Mouse (Mus musculus) liver, embryonic 14 days (tissue): ENCODE results near the gene Smr3a. TPM values are rescaled to one million over a fixed set of nuclear protein-coding genes. Genes with fewer than 3 reads are reported as not detected.

Source experiments
- polyA plus RNA-seq: library from polyadenylated mRNA; depleted of rRNA; stranded (reverse); fragments of >200 nt; gene quantifications from 2 replicates; pipeline ENCODE4 v1.2.3, GENCODE M21; 2012; rRNA removed

Gene Smr3a
- polyA plus RNA-seq = not detected in 2 replicates

GRCm38 (mm10) chr5:88002249-88002648, at the start of gene Smr3a:
Smr3a (plus strand) TSS chr5:88002549.

GRCm38 (mm10) chr5:87969201-87969600, 33.1 kb upstream of the Smr3a start, which contains the start of the genes 2310003L06Rik and Gm28434:
2310003L06Rik (plus strand) TSS chr5:87969459.
Gm28434 (plus strand) TSS chr5:87969517.

GRCm38 (mm10) chr5:87979139-87979538, 23.2 kb upstream of the Smr3a start, which contains the start of gene Cabs1:
Cabs1 (plus strand) TSS chr5:87979439.

Other genes with a start within 250 kb of the Smr3a start
- gene Csn1s2a, start 228.0 kb upstream of the Smr3a start, polyA plus RNA-seq = not detected in 2 replicates
- gene Csn1s2b, start 194.5 kb upstream of the Smr3a start, polyA plus RNA-seq = not detected in 2 replicates
- gene Prr27, start 176.9 kb upstream of the Smr3a start, polyA plus RNA-seq = not detected in 2 replicates
- not detected in 2 replicates for gene Odam, start 117.5 kb upstream of the Smr3a start, polyA plus RNA-seq
- gene Csn3, start 77.0 kb upstream of the Smr3a start, polyA plus RNA-seq = 0.02 TPM in 1 of 2 replicates, not detected in the other
- not detected in 2 replicates for gene 2310003L06Rik, start 33.1 kb upstream of the Smr3a start, polyA plus RNA-seq
- gene Gm28434, start 33.0 kb upstream of the Smr3a start, polyA plus RNA-seq = not detected in 2 replicates
- gene Cabs1, start 23.1 kb upstream of the Smr3a start, polyA plus RNA-seq = not detected in 2 replicates
- gene Smr2, start 84.0 kb downstream of the Smr3a start, polyA plus RNA-seq = not detected in 2 replicates
- gene Gm11116, start 109.0 kb downstream of the Smr3a start, polyA plus RNA-seq = not detected in 2 replicates
- gene Gm11115, start 151.6 kb downstream of the Smr3a start, polyA plus RNA-seq = not detected in 2 replicates